Mouse (Mus musculus) E14TG2a.4 (cell line): ENCODE measurements at regions not wholly inside any gene's neighbourhood (a gene's known extent, or its start where the extent isn't known, plus 50 kb on each side); places are given as distances from the start of the nearest gene placed in this dataset.

Experiments used
- H3K27me3 ChIP-seq: 2 replicates; pipeline ENCODE4 v1.6.1; 2014; ENCODE audit warnings: low read length, control low read depth; ENCODE audit not compliant: insufficient read depth
- H3K36me3 ChIP-seq: 2 replicates; pipeline ENCODE4 v1.6.1; 2014; ENCODE audit warnings: low read length, control low read depth; ENCODE audit not compliant: insufficient read depth
- H3K4me1 ChIP-seq: replicated peaks from 2 replicates; pipeline ENCODE4 v1.6.1; 2014; ENCODE audit warnings: low read depth, low read length, control low read depth
- H3K4me3 ChIP-seq: replicated peaks from 2 replicates; pipeline ENCODE4 v1.5.1; 2014; ENCODE audit warnings: mild to moderate bottlenecking, low read length
- H3K9me3 ChIP-seq: 2 replicates; pipeline ENCODE4 v1.6.1; 2014; ENCODE audit warnings: low read length, control low read depth
- CTCF ChIP-seq: conservative IDR thresholded peaks from 2 replicates; pipeline ENCODE4 v1.5.1; 2014; ENCODE audit warnings: low read length
- NANOG ChIP-seq: IDR thresholded peaks from 2 replicates; pipeline ENCODE4 v1.6.1; 2014; ENCODE audit warnings: borderline replicate concordance, low read length, mixed read lengths
- POU5F1 ChIP-seq: IDR thresholded peaks from 2 replicates; pipeline ENCODE4 v1.6.1; 2014; ENCODE audit warnings: low read length, borderline replicate concordance

GRCm38 (mm10) chr9:30848249-30848648 lies 74.0 kb downstream of the Adamts15 start:
- H3K27me3 ChIP-seq = 0 out of 2 replicates have a peak, but pooled peaks cover 2% of the 10 kb centered on the region
- 0 out of 2 replicates have a peak, but pooled peaks cover 3% of the 10 kb centered on the region for H3K9me3 ChIP-seq
- no peak overlapping the region for H3K4me3 ChIP-seq
- 0 out of 2 replicates have a peak, but pooled peaks cover 3% of the 10 kb centered on the region for H3K4me1 ChIP-seq
- no peaks in the 10 kb centered on the region for H3K36me3 ChIP-seq
- TF ChIP-seq POU5F1 (no peak), CTCF (no peak), NANOG (no peak)

- TF ChIP-seq POU5F1 (no peak), CTCF (no peak), NANOG (no peak)
- Histone ChIP-seq H3K4me1 (0 out of 2 replicates have a peak, but pooled peaks cover 3% of the 10 kb centered on the region), H3K4me3 (no peak overlapping the region), H3K36me3 (no peaks in the 10 kb centered on the region), H3K27me3 (no peaks in the 10 kb centered on the region), H3K9me3 (0 out of 2 replicates have a peak, but pooled peaks cover 3% of the 10 kb centered on the region)
These were observed 76.5 kb downstream of the Adamts15 start for GRCm38 (mm10) chr9:30845609-30846290.

- TF ChIP-seq CTCF (no peak), POU5F1 (no peak), NANOG (no peak)
- no peaks in the 10 kb centered on the region for H3K27me3 ChIP-seq
- no peaks in the 10 kb centered on the region for H3K36me3 ChIP-seq
- no peaks in the 10 kb centered on the region for H3K9me3 ChIP-seq
- 0 out of 2 replicates have a peak, but pooled peaks cover 3% of the 10 kb centered on the region for H3K4me1 ChIP-seq
- no peak overlapping the region for H3K4me3 ChIP-seq
These were observed 78.1 kb downstream of the Adamts15 start for GRCm38 (mm10) chr9:30844079-30844563.

- Histone ChIP-seq H3K4me1 (no peaks in the 10 kb centered on the region), H3K4me3 (no peak overlapping the region), H3K27me3 (peaks cover 2% of the 10 kb centered on the region; the same call in 1 of the 2 replicates), H3K9me3 (peaks cover 6% of the 10 kb centered on the region; the same call in 1 of the 2 replicates), H3K36me3 (no peaks in the 10 kb centered on the region)
- TF ChIP-seq POU5F1 = no peak
- no peak for TF ChIP-seq CTCF
- no peak for TF ChIP-seq NANOG
These were observed 87.3 kb downstream of the Adamts15 start for GRCm38 (mm10) chr9:30834908-30835307.

GRCm38 (mm10) chr9:30834565-30834905 lies 87.7 kb downstream of the Adamts15 start:
- no peak for TF ChIP-seq CTCF
- TF ChIP-seq POU5F1 = no peak
- TF ChIP-seq NANOG = no peak
- Histone ChIP-seq H3K4me3 (no peak overlapping the region), H3K27me3 (peaks cover 2% of the 10 kb centered on the region; the same call in 1 of the 2 replicates), H3K4me1 (no peaks in the 10 kb centered on the region), H3K36me3 (no peaks in the 10 kb centered on the region), H3K9me3 (peaks cover 6% of the 10 kb centered on the region; the same call in 1 of the 2 replicates)

- H3K36me3 ChIP-seq = no peaks in the 10 kb centered on the region
- peaks cover 6% of the 10 kb centered on the region; the same call in 1 of the 2 replicates for H3K9me3 ChIP-seq
- TF ChIP-seq CTCF (no peak), NANOG (no peak), POU5F1 (no peak)
- peaks cover 2% of the 10 kb centered on the region; the same call in 1 of the 2 replicates for H3K27me3 ChIP-seq
- no peak overlapping the region for H3K4me3 ChIP-seq
- H3K4me1 ChIP-seq = no peaks in the 10 kb centered on the region
These were observed 88.3 kb downstream of the Adamts15 start for GRCm38 (mm10) chr9:30833836-30834564.

GRCm38 (mm10) chr9:30829158-30829870 lies 92.9 kb downstream of the Adamts15 start:
- H3K36me3 ChIP-seq = no peaks in the 10 kb centered on the region
- peaks cover 2% of the 10 kb centered on the region; the same call in 1 of the 2 replicates for H3K27me3 ChIP-seq
- H3K9me3 ChIP-seq = 0 out of 2 replicates have a peak, but pooled peaks cover 3% of the 10 kb centered on the region
- TF ChIP-seq POU5F1 (no peak), NANOG (no peak), CTCF (no peak)
- no peak overlapping the region for H3K4me3 ChIP-seq
- H3K4me1 ChIP-seq = no peaks in the 10 kb centered on the region

GRCm38 (mm10) chr9:30827780-30828179 lies 94.5 kb downstream of the Adamts15 start:
- Histone ChIP-seq H3K27me3 (peaks cover 2% of the 10 kb centered on the region; the same call in 1 of the 2 replicates), H3K4me3 (no peak overlapping the region), H3K36me3 (no peaks in the 10 kb centered on the region), H3K4me1 (no peaks in the 10 kb centered on the region), H3K9me3 (no peaks in the 10 kb centered on the region)
- TF ChIP-seq CTCF (no peak), NANOG (no peak), POU5F1 (no peak)
